Mouse (Mus musculus) ES-Bruce4 (cell line): Measurements from ENCODE around the gene Tnpo3.
"Not testable (repeated sequence)": the region's sequence is repeated elsewhere in the genome, so short reads cannot be mapped to it uniquely, and the experiment has no call there.

ENCODE experiments used
- CTCF ChIP-seq: IDR thresholded peaks from one replicate; pipeline ENCODE4 v1.8.1; 2011; ENCODE audit warnings: low read depth, low read length
- EP300 ChIP-seq: IDR thresholded peaks from 2 replicates; pipeline ENCODE4 v1.6.1; 2011; ENCODE audit warnings: low read depth, low read length; ENCODE audit not compliant: insufficient read depth
- POLR2A ChIP-seq: IDR thresholded peaks from one replicate; pipeline ENCODE4 v1.8.1; 2011; ENCODE audit warnings: low read length; ENCODE audit not compliant: insufficient read depth

GRCm38 (mm10) chr6:29610020-29610640 is 443 bp upstream of the Tnpo3 start:
- not testable (repeated sequence) for TF ChIP-seq POLR2A, CTCF, EP300
